Mouse (Mus musculus) lung, adult 2 months (tissue): ENCODE measurements at regions not wholly inside any gene's neighbourhood (a gene's known extent, or its start where the extent isn't known, plus 50 kb on each side); places are given as distances from the start of the nearest gene placed in this dataset.

Experiments used
- CTCF ChIP-seq: fragments of 200-500 bp; IDR thresholded peaks from 2 replicates; pipeline ENCODE4 v1.5.1; 2011; ENCODE audit warnings: mild to moderate bottlenecking, low read length, control low read depth; ENCODE audit not compliant: insufficient read depth
- POLR2A ChIP-seq: fragments of 200-500 bp; IDR thresholded peaks from 2 replicates; pipeline ENCODE4 v1.6.1; 2011; ENCODE audit warnings: low read depth, mild to moderate bottlenecking, control low read depth, low read length, borderline replicate concordance; ENCODE audit errors: extremely low read depth

DNA sequence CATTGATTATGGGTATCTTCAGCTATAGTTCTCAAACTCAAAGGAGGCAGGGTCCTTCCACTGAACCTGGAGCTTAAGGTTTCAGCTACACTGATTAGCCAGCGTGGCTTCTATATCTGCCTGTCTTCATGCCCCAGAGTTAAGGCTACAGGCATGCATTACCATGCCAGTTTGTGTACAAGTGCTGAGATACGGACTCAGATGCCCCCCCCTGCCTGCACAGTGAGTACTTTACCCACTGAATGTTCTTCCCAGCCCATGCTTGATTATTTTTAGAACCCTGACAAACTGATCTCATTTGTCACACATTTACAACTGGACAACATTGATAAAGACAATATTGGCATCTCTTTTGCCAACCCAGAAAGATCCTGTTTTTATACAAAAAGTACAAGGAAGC, 206.8 kb upstream of the Hey2 start:
- TF ChIP-seq POLR2A, result no peak
- TF ChIP-seq CTCF, result no peak
